Mouse (Mus musculus) liver, embryonic 14.5 days (tissue): ENCODE measurements at regions not wholly inside any gene's neighbourhood (a gene's known extent, or its start where the extent isn't known, plus 50 kb on each side); places are given as distances from the start of the nearest gene placed in this dataset.
A peak's percentile ranks its signal among the peaks of the same experiment; 100 is the strongest.

Experiments used
- ATAC-seq: fragments of 200-750 bp; cut with Nextera tagmentation; 2 replicates; pipeline ENCODE4 v1.8.0; 2017; ENCODE audit warnings: moderate number of reproducible peaks, mild to moderate bottlenecking, moderate library complexity; ENCODE audit not compliant: insufficient read depth
- DNase-seq, 3 experiments: peaks; one replicate each; pipeline ENCODE4 v3.0.0-alpha.2; 2012 to 2013; ENCODE audit warnings: low read depth in 3 of 3, low spot score in 3 of 3
- H3K27ac ChIP-seq: fragments of 300-500 bp; sonication (generic); 2 replicates; pipeline ENCODE4 v1.5.1; 2014; ENCODE audit warnings: moderate library complexity, mild to moderate bottlenecking, control low read depth, inconsistent platforms
- H3K27me3 ChIP-seq: fragments of 300-500 bp; sonication (generic); 2 replicates; pipeline ENCODE4 v1.6.1; 2014; ENCODE audit warnings: mild to moderate bottlenecking, low read length, moderate library complexity; ENCODE audit not compliant: control insufficient read depth, insufficient read depth
- H3K36me3 ChIP-seq: fragments of 300-500 bp; sonication (generic); replicated peaks from 2 replicates; pipeline ENCODE4 v1.6.1; 2014; ENCODE audit warnings: low read depth; ENCODE audit not compliant: control insufficient read depth, insufficient read depth
- H3K4me1 ChIP-seq, 2 experiments: fragments of 200-500 bp in 1 of 2; fragments of 300-500 bp in 1 of 2; sonication (generic) in 1 of 2; replicated peaks; 2 replicates each; pipeline ENCODE4 v1.6.1; 2012 to 2014; ENCODE audit warnings: antibody characterized with exemption in 1 of 2, inconsistent platforms in 1 of 2, low read length in 1 of 2; ENCODE audit not compliant: control insufficient read depth in 2 of 2, insufficient read depth in 2 of 2
- H3K4me2 ChIP-seq: fragments of 300-500 bp; sonication (generic); 2 replicates; pipeline ENCODE4 v1.6.1; 2014; ENCODE audit warnings: low read depth, mild to moderate bottlenecking, control low read depth, moderate library complexity
- H3K4me3 ChIP-seq, 2 experiments: fragments of 200-500 bp in 1 of 2; fragments of 300-500 bp in 1 of 2; sonication (generic) in 1 of 2; 2 replicates each; pipeline ENCODE4 v1.5.1; 2012 to 2014; ENCODE audit warnings: low read depth in 2 of 2, low read length in 2 of 2, mild to moderate bottlenecking in 2 of 2, control low read depth in 1 of 2, inconsistent platforms in 1 of 2, moderate library complexity in 1 of 2; ENCODE audit not compliant: insufficient read depth in 1 of 2
- H3K9ac ChIP-seq: fragments of 300-500 bp; sonication (generic); replicated peaks from 2 replicates; pipeline ENCODE4 v1.6.1; 2014; ENCODE audit warnings: mild to moderate bottlenecking, control low read depth, moderate library complexity
- H3K9me3 ChIP-seq: fragments of 300-500 bp; sonication (generic); 2 replicates; pipeline ENCODE4 v1.6.1; 2016; ENCODE audit warnings: low read length, mixed read lengths; ENCODE audit not compliant: control insufficient read depth
- CTCF ChIP-seq: IDR thresholded peaks from 2 replicates; pipeline ENCODE4 v1.5.1; 2016; ENCODE audit warnings: antibody characterized with exemption, low read depth, control low read depth
- EP300 ChIP-seq: IDR thresholded peaks from 2 replicates; pipeline ENCODE4 v1.6.1; 2016; ENCODE audit warnings: antibody characterized with exemption, low read depth
- WGBS: fragments of 180-500 bp; shearing (Covaris S2); extraction: QIAGEN DNeasy Blood & Tissue Kit; methylation state at CpG from one replicate; pipeline ENCODE4 v1.1.7; 2014; ENCODE audit not compliant: insufficient replicate concordance; 5-methylcytosine and 5-hydroxymethylcytosine counted together

GRCm38 (mm10) chr8:67143479-67143878, 283.5 kb downstream of the Naf1 start:
- no peak overlapping the region for H3K27ac ChIP-seq
- 47% methylated on average over 4 of the region's 4 CpGs for WGBS
- DNase-seq (no peak), ATAC-seq (no peak)
- H3K4me2 ChIP-seq: no peak overlapping the region
- no peaks in the 10 kb centered on the region for H3K27me3 ChIP-seq
- no peak overlapping the region for H3K4me3 ChIP-seq
- no peak overlapping the region for H3K9ac ChIP-seq
- TF ChIP-seq CTCF (no peak), EP300 (no peak)
- H3K4me1 ChIP-seq: no peaks in the 10 kb centered on the region
- no peaks in the 10 kb centered on the region for H3K9me3 ChIP-seq
- no peaks in the 10 kb centered on the region for H3K36me3 ChIP-seq

- H3K9me3 ChIP-seq: no peaks in the 10 kb centered on the region
- H3K4me2 ChIP-seq: no peak overlapping the region
- DNase-seq: no peak
- H3K27ac ChIP-seq: no peak overlapping the region
- no peaks in the 10 kb centered on the region for H3K36me3 ChIP-seq
- 57% methylated on average over 5 of the region's 5 CpGs for WGBS
- H3K9ac ChIP-seq: no peak overlapping the region
- ATAC-seq: no peak
- no peaks in the 10 kb centered on the region for H3K4me1 ChIP-seq
- H3K27me3 ChIP-seq: no peaks in the 10 kb centered on the region
- no peak overlapping the region for H3K4me3 ChIP-seq
- TF ChIP-seq EP300 (no peak), CTCF (no peak)
Observed at GRCm38 (mm10) chr8:67181741-67182140, 321.7 kb downstream of the Naf1 start.

GRCm38 (mm10) chr8:67199213-67199612, 324.4 kb upstream of the Nat3 start:
- H3K36me3 ChIP-seq: no peaks in the 10 kb centered on the region
- H3K9me3 ChIP-seq: no peaks in the 10 kb centered on the region
- no peak for TF ChIP-seq CTCF
- no peak for TF ChIP-seq EP300
- H3K4me2 ChIP-seq: no peak overlapping the region
- no peaks in the 10 kb centered on the region for H3K27me3 ChIP-seq
- DNase-seq: no peak
- no peak overlapping the region for H3K9ac ChIP-seq
- no peak overlapping the region for H3K4me3 ChIP-seq
- no peak for ATAC-seq
- no peak overlapping the region for H3K27ac ChIP-seq
- no peaks in the 10 kb centered on the region for H3K4me1 ChIP-seq

GRCm38 (mm10) chr8:67206064-67206463, 317.6 kb upstream of the Nat3 start:
- Histone ChIP-seq H3K4me1 (no peaks in the 10 kb centered on the region), H3K4me2 (no peak overlapping the region), H3K9ac (no peak overlapping the region), H3K27me3 (no peaks in the 10 kb centered on the region), H3K9me3 (no peaks in the 10 kb centered on the region), H3K4me3 (no peak overlapping the region), H3K36me3 (no peaks in the 10 kb centered on the region), H3K27ac (no peak overlapping the region)
- DNase-seq (no peak), ATAC-seq (no peak)
- TF ChIP-seq EP300 (no peak), CTCF (no peak)
- WGBS: 78% methylated on average over 1 of the region's 1 CpGs

- WGBS: 53% methylated on average over 7 of the region's 7 CpGs
- H3K27ac ChIP-seq: no peak overlapping the region
- peak; percentile 79; the same call in 1 of the 2 replicates for ATAC-seq
Observed at GRCm38 (mm10) chr8:67231921-67232701, 291.5 kb upstream of the Nat3 start.

More at GRCm38 (mm10) chr8:67231921-67232701, 291.5 kb upstream of the Nat3 start:
- no peak for TF ChIP-seq CTCF
- peak; percentile 28; the same call in 1 of the 2 replicates for TF ChIP-seq EP300
- no peaks in the 10 kb centered on the region for H3K27me3 ChIP-seq
- H3K4me1 ChIP-seq: no peaks in the 10 kb centered on the region
- DNase-seq: peak; percentile 3 to 12 (median 4)
- H3K9ac ChIP-seq: no peak overlapping the region
- no peak overlapping the region for H3K4me2 ChIP-seq
- H3K9me3 ChIP-seq: no peaks in the 10 kb centered on the region
- H3K36me3 ChIP-seq: no peaks in the 10 kb centered on the region
- no peak overlapping the region for H3K4me3 ChIP-seq
